Mouse (Mus musculus): ENCODE data around the gene Stoml3. TPM values are rescaled to one million over a fixed set of nuclear protein-coding genes. Genes with fewer than 3 reads are reported as not detected.

Gene Stoml3
- polyA plus RNA-seq, 1 experiment from 2014 or later, result not detected

- H3K27me3 ChIP-seq (replicated peaks), result no peaks in the 10 kb centered on the region
- no peak overlapping the region for H3K4me2 ChIP-seq
- H3K4me3 ChIP-seq, result no peak overlapping the region
- H3K36me3 ChIP-seq, result peaks cover 18% of the 10 kb centered on the region
- WGBS, result 67% methylated on average over 6 of the region's 6 CpGs
- H3K27ac ChIP-seq (replicated peaks), result no peak overlapping the region
- H3K9ac ChIP-seq, result no peak overlapping the region
- H3K9me3 ChIP-seq, result no peaks in the 10 kb centered on the region
- no peaks in the 10 kb centered on the region for H3K4me1 ChIP-seq
- ATAC-seq (ENCODE audit: extremely low read depth, insufficient number of reproducible peaks, low FRiP score, low TSS enrichment), result no peak
Observed at GRCm38 (mm10) chr3:53532091-53532490, 43.6 kb downstream of the Stoml3 start.

- no peak for ATAC-seq (ENCODE audit: extremely low read depth, insufficient number of reproducible peaks, low FRiP score, low TSS enrichment)
- Histone ChIP-seq H3K9me3 (no peaks in the 10 kb centered on the region), H3K4me2 (no peak overlapping the region), H3K4me1 (peaks cover 13% of the 10 kb centered on the region), H3K9ac (no peak overlapping the region), H3K4me3 (no peak overlapping the region), H3K36me3 (peaks cover 9% of the 10 kb centered on the region), H3K27me3 (replicated peaks) (no peaks in the 10 kb centered on the region), H3K27ac (replicated peaks) (no peak overlapping the region)
- WGBS, result 40% methylated on average over 7 of the region's 7 CpGs
Observed at GRCm38 (mm10) chr3:53552691-53553090, 64.2 kb downstream of the Stoml3 start.

GRCm38 (mm10) chr3:53555031-53555952 is 66.8 kb downstream of the Stoml3 start:
- WGBS, result 35% methylated on average over 10 of the region's 10 CpGs
- 0 out of 2 replicates have a peak overlapping the region, but pooled peaks have one; percentile 0 for H3K27ac ChIP-seq (replicated peaks)

GRCm38 (mm10) chr3:53557388-53558214 is 69.1 kb downstream of the Stoml3 start:
- Histone ChIP-seq H3K4me1 (peaks cover 17% of the 10 kb centered on the region), H3K4me2 (no peak overlapping the region), H3K27ac (replicated peaks) (no peak overlapping the region), H3K9ac (no peak overlapping the region), H3K4me3 (no peak overlapping the region), H3K36me3 (no peaks in the 10 kb centered on the region), H3K27me3 (replicated peaks) (no peaks in the 10 kb centered on the region), H3K9me3 (no peaks in the 10 kb centered on the region)
- whole genome bisulfite sequencing, result 70% methylated on average over 16 of the region's 16 CpGs
- ATAC-seq (ENCODE audit: extremely low read depth, insufficient number of reproducible peaks, low FRiP score, low TSS enrichment), result no peak

More at GRCm38 (mm10) chr3:53555031-53555952, 66.8 kb downstream of the Stoml3 start:
- Histone ChIP-seq H3K4me1 (peaks cover 17% of the 10 kb centered on the region), H3K36me3 (no peaks in the 10 kb centered on the region), H3K9ac (no peak overlapping the region), H3K27me3 (replicated peaks) (no peaks in the 10 kb centered on the region), H3K9me3 (no peaks in the 10 kb centered on the region), H3K4me2 (no peak overlapping the region), H3K4me3 (no peak overlapping the region)
- ATAC-seq (ENCODE audit: extremely low read depth, insufficient number of reproducible peaks, low FRiP score, low TSS enrichment), result no peak

Other genes starting within 250 kb of the Stoml3 start
- 6.2 and 6.5 TPM in 2 replicates for gene Nhlrc3, start 25.3 kb upstream of the Stoml3 start, polyA plus RNA-seq (2015; fragmentation: Nextera tagmentation; extraction: Ambion mirVana)
- gene Proser1, start 25.0 kb upstream of the Stoml3 start, polyA plus RNA-seq (2015; fragmentation: Nextera tagmentation; extraction: Ambion mirVana), result 11.7 and 12.7 TPM in 2 replicates
- gene Frem2, start 168.7 kb downstream of the Stoml3 start, polyA plus RNA-seq (2015; fragmentation: Nextera tagmentation; extraction: Ambion mirVana), result 3.7 and 4.0 TPM in 2 replicates

Measured in heart, embryonic 13.5 days (tissue).